Mouse (Mus musculus) heart, adult 18-20 months (tissue): ENCODE data around the gene D1Ertd622e. TPM values are rescaled to one million over a fixed set of nuclear protein-coding genes. Genes with fewer than 3 reads are reported as not detected.

ENCODE experiments used
- DNase-seq, 2 experiments: peaks; one replicate each; pipeline ENCODE4 v3.0.0; 2021 to 2022; ENCODE audit warnings: mixed read lengths in 1 of 2
- total RNA-seq, 2 experiments: library from RNA; stranded (reverse); gene quantifications; 2 replicates each; pipeline ENCODE4 v1.2.3; 2021

The D1Ertd622e gene
- total RNA-seq, 2 experiments from 2014 or later: 3.1 to 4.9 TPM

- peak in 1 of 2 experiments; percentile 12 for DNase-seq
These were observed 81.6 kb downstream of the D1Ertd622e start for GRCm38 (mm10) chr1:97580270-97580669.

- no peak for DNase-seq
These were observed 83.9 kb downstream of the D1Ertd622e start for GRCm38 (mm10) chr1:97578025-97578417.

- DNase-seq: no peak
These were observed 84.5 kb downstream of the D1Ertd622e start for GRCm38 (mm10) chr1:97577062-97578024.

GRCm38 (mm10) chr1:97576576-97576975 is 85.3 kb downstream of the D1Ertd622e start:
- DNase-seq: no peak

GRCm38 (mm10) chr1:97570814-97571213 is 91.1 kb downstream of the D1Ertd622e start:
- DNase-seq: no peak

- no peak for DNase-seq
These were observed 93.9 kb downstream of the D1Ertd622e start for GRCm38 (mm10) chr1:97567956-97568355.

- DNase-seq: no peak
These were observed 97.2 kb downstream of the D1Ertd622e start for GRCm38 (mm10) chr1:97564641-97565040.

GRCm38 (mm10) chr1:97562867-97563266 is 99.0 kb downstream of the D1Ertd622e start:
- DNase-seq: no peak

Other genes with a start within 250 kb of the D1Ertd622e start
- gene Gin1, start 108.1 kb upstream of the D1Ertd622e start, total RNA-seq: 1 to 10 TPM; 6.3 to 6.8 TPM
- 10 to 100 TPM; 80.5 to 89.5 TPM for gene Ppip5k2, start 108.3 kb upstream of the D1Ertd622e start, total RNA-seq